Mouse (Mus musculus): Measurements from ENCODE around the gene Cks1b. TPM values are rescaled to one million over a fixed set of nuclear protein-coding genes. Genes with fewer than 3 reads are reported as not detected.

Gene Cks1b
- total and polyA plus RNA-seq, 3 experiments: 177 to 438 (median 271) TPM

DNA sequence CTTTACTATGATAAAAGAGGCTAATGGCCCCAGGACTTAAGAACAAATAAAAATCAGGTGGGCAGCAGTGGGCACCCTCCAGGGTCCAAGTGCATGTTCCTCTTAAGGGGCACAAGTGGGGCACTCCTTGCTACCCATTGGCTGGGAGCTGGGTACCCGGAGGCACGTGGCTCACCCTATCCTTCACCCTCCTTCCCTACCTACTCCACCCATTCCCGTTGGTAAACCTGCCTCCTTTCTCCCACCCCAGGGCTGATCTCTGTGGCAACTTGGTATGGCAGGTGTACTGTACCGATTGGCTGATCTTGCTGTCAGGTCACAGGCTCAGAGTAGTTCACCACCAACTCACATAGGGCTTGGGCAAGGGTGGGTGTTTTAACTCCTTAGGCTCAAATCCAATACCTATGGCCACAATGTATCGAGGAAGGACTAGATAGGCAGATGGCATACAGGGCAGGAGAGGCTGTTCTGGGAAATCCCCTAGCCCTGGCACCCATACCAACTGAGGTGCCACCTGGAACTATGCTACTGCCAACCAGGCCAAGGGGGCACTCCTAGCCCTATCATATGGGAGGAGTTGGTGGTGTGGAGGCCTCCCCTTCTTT, 34.4 kb downstream of the Cks1b start:
- Histone ChIP-seq H3K4me1 (ENCODE audit: control insufficient read depth in 1 of 2, insufficient read depth in 2 of 2, low read length in 2 of 2) (peaks cover 0 to 12% of the 10 kb centered on the region in 2 experiments; a peak in 3 of 4 replicates), H3K36me3 (ENCODE audit: control insufficient read depth in 1 of 2, insufficient read depth in 2 of 2, low read length in 2 of 2) (peaks cover 0 to 7% of the 10 kb centered on the region in 2 experiments; a peak in 2 of 4 replicates)

DNA sequence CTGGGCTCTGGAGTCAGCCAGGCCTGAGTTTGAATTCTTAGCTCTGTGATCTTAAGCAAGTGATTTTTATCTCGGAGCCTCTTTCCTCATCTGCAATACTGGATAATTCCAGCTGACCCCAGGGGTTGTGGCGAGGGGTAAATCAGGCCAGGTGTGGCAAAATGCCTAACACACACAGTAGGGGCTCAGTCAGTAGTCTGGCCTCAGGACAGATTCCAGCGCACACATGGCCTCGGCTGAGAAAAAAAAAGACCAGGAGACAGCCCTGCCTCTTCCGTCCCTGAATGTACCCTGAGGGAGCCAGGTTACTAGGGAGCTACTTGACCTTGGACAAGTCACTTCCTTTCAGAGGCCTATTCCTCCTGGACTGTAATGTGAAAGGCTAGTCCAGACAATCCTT, 35.2 kb downstream of the Cks1b start:
- Histone ChIP-seq H3K4me1 (ENCODE audit: control insufficient read depth in 1 of 2, insufficient read depth in 2 of 2, low read length in 2 of 2) (peaks cover 0 to 4% of the 10 kb centered on the region in 2 experiments; a peak in 3 of 4 replicates), H3K36me3 (ENCODE audit: control insufficient read depth in 1 of 2, insufficient read depth in 2 of 2, low read length in 2 of 2) (peaks cover 0 to under 1% of the 10 kb centered on the region in 2 experiments; a peak in 1 of 4 replicates)

More for the DNA sequence above, 34.4 kb downstream of the Cks1b start:
- Histone ChIP-seq H3K27me3 (ENCODE audit: control insufficient read depth in 1 of 2, insufficient read depth in 2 of 2, low read length in 2 of 2) (no peaks in the 10 kb centered on the region), H3K9me3 (replicated peaks; ENCODE audit: insufficient read depth, low read length) (no peaks in the 10 kb centered on the region), H3K4me3 (ENCODE audit: control insufficient read depth in 1 of 2, insufficient read depth in 1 of 2, low read depth in 2 of 2, low read length in 2 of 2) (no peak overlapping the region), H3K79me2 (ENCODE audit: control insufficient read depth, insufficient read depth, low read length, poor library complexity) (no peaks in the 10 kb centered on the region), H3K9ac (ENCODE audit: control insufficient read depth, low read depth, low read length, poor library complexity, severe bottlenecking) (no peak overlapping the region), H3K27ac (ENCODE audit: control insufficient read depth, low read depth, low read length) (no peak overlapping the region)
- TF ChIP-seq MAX (IDR thresholded peaks at IDR 0.05; ENCODE audit: low read length): no peak
- DNase-seq (ENCODE audit: low read depth, low spot score): no peak

DNA sequence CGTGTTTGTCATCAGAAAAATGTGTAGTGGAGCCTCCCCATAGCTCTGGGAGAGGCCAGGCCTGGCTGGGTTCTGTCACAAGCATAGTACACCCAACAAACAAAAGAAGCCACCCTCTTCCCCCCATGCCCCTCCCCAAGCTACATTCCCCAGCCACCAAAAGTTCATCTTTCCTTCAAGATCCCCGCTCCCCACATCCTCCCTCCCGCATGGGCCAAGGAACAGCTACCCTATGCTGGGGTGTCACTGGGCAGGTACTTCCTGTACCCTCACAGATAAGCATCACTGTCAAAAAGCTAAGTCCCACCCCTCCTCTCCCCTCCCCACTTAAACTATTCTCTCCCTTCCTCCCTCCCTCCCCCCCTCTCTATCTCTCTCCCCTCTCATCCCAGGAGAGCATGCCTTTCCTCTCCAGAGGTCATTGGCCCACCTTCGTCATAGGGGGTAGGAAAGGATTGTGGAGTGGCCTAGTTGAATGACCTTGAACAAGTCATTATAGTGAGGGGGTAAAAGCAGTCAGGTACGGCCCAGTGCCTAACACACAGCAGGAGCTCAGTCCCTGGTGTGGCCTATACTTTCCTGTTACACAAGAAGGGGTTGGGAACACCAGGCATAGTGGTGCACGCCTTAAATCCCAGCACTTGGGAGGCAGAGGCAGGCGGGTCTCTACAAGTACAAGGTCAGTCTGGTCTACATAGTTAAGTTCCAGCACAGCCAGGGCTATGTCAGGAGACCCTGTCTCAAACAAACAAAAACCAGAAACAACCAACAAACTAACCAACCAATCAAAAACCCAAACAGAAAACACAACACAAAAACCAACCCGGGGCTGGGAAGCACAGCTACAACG, 35.9 kb downstream of the Cks1b start:
- Histone ChIP-seq H3K79me2 (ENCODE audit: control insufficient read depth, insufficient read depth, low read length, poor library complexity) (no peaks in the 10 kb centered on the region), H3K4me1 (ENCODE audit: control insufficient read depth in 1 of 2, insufficient read depth in 2 of 2, low read length in 2 of 2) (no peaks in the 10 kb centered on the region), H3K27ac (ENCODE audit: control insufficient read depth, low read depth, low read length) (no peak overlapping the region), H3K4me3 (ENCODE audit: control insufficient read depth in 1 of 2, insufficient read depth in 1 of 2, low read depth in 2 of 2, low read length in 2 of 2) (no peak overlapping the region), H3K9me3 (replicated peaks; ENCODE audit: insufficient read depth, low read length) (no peaks in the 10 kb centered on the region), H3K9ac (ENCODE audit: control insufficient read depth, low read depth, low read length, poor library complexity, severe bottlenecking) (no peak overlapping the region), H3K27me3 (ENCODE audit: control insufficient read depth in 1 of 2, insufficient read depth in 2 of 2, low read length in 2 of 2) (no peaks in the 10 kb centered on the region), H3K36me3 (ENCODE audit: control insufficient read depth in 1 of 2, insufficient read depth in 2 of 2, low read length in 2 of 2) (no peaks in the 10 kb centered on the region)
- no peak for DNase-seq (ENCODE audit: low read depth, low spot score)
- TF ChIP-seq UBTF (IDR thresholded peaks at IDR 0.05; ENCODE audit: borderline replicate concordance, insufficient read depth, low read depth, low read length) (no peak), NRF1 (IDR thresholded peaks at IDR 0.05; ENCODE audit: insufficient read depth, low read depth, low read length, poor library complexity, severe bottlenecking) (no peak), ETS1 (IDR thresholded peaks at IDR 0.05; ENCODE audit: low read depth, low read length) (no peak), GABPA (IDR thresholded peaks at IDR 0.05; ENCODE audit: low read depth, low read length) (no peak), MAFK (IDR thresholded peaks at IDR 0.05; ENCODE audit: borderline replicate concordance, low read depth, low read length) (no peak), SMC3 (IDR thresholded peaks at IDR 0.05; ENCODE audit: low read depth, low read length) (no peak), USF1 (IDR thresholded peaks at IDR 0.05; ENCODE audit: low read depth, low read length) (no peak), RCOR1 (IDR thresholded peaks at IDR 0.05; ENCODE audit: low read depth, low read length) (no peak), MXI1 (IDR thresholded peaks at IDR 0.05; ENCODE audit: low read depth, low read length) (no peak), POLR2AphosphoS5 (IDR thresholded peaks at IDR 0.05; ENCODE audit: borderline replicate concordance, low read depth, low read length) (no peak), MAZ (IDR thresholded peaks at IDR 0.05; ENCODE audit: low read depth, low read length) (no peak), ZMIZ1 (IDR thresholded peaks at IDR 0.05; ENCODE audit: low read depth, low read length) (no peak), TAL1 (IDR thresholded peaks at IDR 0.05; ENCODE audit: low read length) (no peak), POLR2AphosphoS2 (IDR thresholded peaks at IDR 0.05; ENCODE audit: low read length) (no peak), USF2 (IDR thresholded peaks at IDR 0.05; ENCODE audit: borderline replicate concordance in 1 of 2, insufficient read depth in 1 of 2, low read depth in 1 of 2, low read length in 2 of 2) (no peak), CHD2 (IDR thresholded peaks at IDR 0.05; ENCODE audit: low read length) (no peak)

More for the DNA sequence above, 35.2 kb downstream of the Cks1b start:
- Histone ChIP-seq H3K27me3 (ENCODE audit: control insufficient read depth in 1 of 2, insufficient read depth in 2 of 2, low read length in 2 of 2) (no peaks in the 10 kb centered on the region), H3K9me3 (replicated peaks; ENCODE audit: insufficient read depth, low read length) (no peaks in the 10 kb centered on the region), H3K27ac (ENCODE audit: control insufficient read depth, low read depth, low read length) (no peak overlapping the region), H3K9ac (ENCODE audit: control insufficient read depth, low read depth, low read length, poor library complexity, severe bottlenecking) (no peak overlapping the region), H3K79me2 (ENCODE audit: control insufficient read depth, insufficient read depth, low read length, poor library complexity) (no peaks in the 10 kb centered on the region), H3K4me3 (ENCODE audit: control insufficient read depth in 1 of 2, insufficient read depth in 1 of 2, low read depth in 2 of 2, low read length in 2 of 2) (no peak overlapping the region)
- TF ChIP-seq CTCF (IDR thresholded peaks at IDR 0.05 in 2 of 3, conservative IDR thresholded peaks at IDR 0.05 in 1 of 3; ENCODE audit: control insufficient read depth in 1 of 3, insufficient read depth in 1 of 3, low read depth in 2 of 3, low read length in 3 of 3, poor library complexity in 1 of 3, severe bottlenecking in 1 of 3) (no peak), ZMIZ1 (IDR thresholded peaks at IDR 0.05; ENCODE audit: low read depth, low read length) (no peak), JUND (IDR thresholded peaks at IDR 0.05; ENCODE audit: low read depth, low read length) (no peak), MXI1 (IDR thresholded peaks at IDR 0.05; ENCODE audit: low read depth, low read length) (no peak), TAL1 (IDR thresholded peaks at IDR 0.05; ENCODE audit: low read length) (no peak), NRF1 (IDR thresholded peaks at IDR 0.05; ENCODE audit: insufficient read depth, low read depth, low read length, poor library complexity, severe bottlenecking) (no peak), POLR2AphosphoS2 (IDR thresholded peaks at IDR 0.05; ENCODE audit: low read length) (no peak), ETS1 (IDR thresholded peaks at IDR 0.05; ENCODE audit: low read depth, low read length) (no peak), GATA1 (IDR thresholded peaks at IDR 0.05; ENCODE audit: low read depth, low read length) (no peak), MAZ (IDR thresholded peaks at IDR 0.05; ENCODE audit: low read depth, low read length) (no peak), CHD2 (IDR thresholded peaks at IDR 0.05; ENCODE audit: low read length) (no peak), ZC3H11A (IDR thresholded peaks at IDR 0.05; ENCODE audit: low read depth, low read length) (no peak), TBP (IDR thresholded peaks at IDR 0.05; ENCODE audit: low read depth, low read length) (no peak)
- DNase-seq (ENCODE audit: low read depth, low spot score): no peak
